Mouse (Mus musculus): ENCODE results near the gene Aim2.

The Aim2 gene

GRCm38 (mm10) chr1:173348527-173348926, 2.2 kb upstream of the Aim2 start:
- no peak for DNase-seq (ENCODE audit: low read depth)

DNA sequence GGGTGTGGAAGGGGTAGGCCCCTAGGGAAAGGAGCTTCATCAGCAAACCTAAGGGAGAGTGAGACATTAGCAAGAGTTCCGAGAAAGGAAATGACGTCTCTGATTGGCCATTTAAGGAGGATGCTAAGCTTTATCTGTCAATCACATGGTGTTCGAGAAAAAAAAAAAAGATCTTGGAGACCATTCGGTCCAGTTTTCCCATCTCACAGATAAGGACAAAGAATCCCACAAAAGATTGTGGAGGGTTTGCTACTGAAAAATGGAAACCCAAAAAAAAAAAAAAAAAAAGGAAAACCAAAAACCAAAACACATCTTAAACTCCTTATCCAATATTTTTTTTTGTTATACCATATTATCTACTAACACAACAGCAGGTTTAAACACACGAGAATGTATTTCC, 1.5 kb upstream of the Aim2 start:
- DNase-seq (ENCODE audit: low read depth), result no peak

DNA sequence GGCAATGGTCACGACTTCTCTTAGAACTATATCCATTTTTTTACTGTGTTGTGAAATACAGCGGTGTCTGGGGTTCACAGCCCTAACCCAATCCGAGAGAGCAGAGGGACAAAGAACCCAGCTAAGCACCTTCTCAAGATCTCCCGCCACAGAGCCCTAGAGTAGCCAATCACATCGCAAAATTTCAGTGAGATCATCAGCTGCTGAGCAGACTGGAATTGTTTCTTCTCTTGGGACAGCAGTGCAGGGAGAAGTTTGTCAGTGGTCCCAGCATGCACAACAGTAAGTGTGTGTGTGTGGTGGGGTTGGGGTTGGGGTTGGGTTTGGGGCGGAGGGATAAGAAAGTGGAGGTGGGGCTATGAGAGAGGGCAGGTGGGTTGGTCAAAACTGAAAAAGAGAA, 733 bp upstream of the Aim2 start:
- peak; percentile 41 for DNase-seq (ENCODE audit: low read depth)

GRCm38 (mm10) chr1:173355107-173355846, 4.6 kb downstream of the Aim2 start:
- DNase-seq (ENCODE audit: low read depth), result no peak

DNA sequence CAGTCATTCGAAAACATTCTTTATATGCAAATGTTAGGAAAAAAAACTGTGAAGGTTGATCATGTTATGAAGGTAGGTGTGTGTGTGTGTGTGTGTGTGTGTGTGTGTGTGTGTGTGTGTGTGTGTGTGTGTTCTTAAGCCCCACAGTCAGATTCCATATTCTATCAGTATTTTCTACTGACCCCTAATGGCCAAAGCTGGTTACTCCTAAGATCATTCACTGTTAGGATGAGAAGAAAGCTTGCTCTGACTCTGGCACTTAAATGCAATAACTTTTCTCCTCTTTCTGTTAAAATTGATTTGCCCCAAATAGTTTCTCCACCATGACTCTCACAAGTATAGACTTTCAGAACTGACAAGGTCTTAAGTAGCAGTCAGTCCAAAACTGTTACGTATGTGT, 6.0 kb downstream of the Aim2 start:
- no peak for DNase-seq (ENCODE audit: low read depth)

- DNase-seq (ENCODE audit: low read depth), result no peak
These were observed 7.1 kb downstream of the Aim2 start for GRCm38 (mm10) chr1:173357799-173358198.

GRCm38 (mm10) chr1:173359590-173360290, 9.1 kb downstream of the Aim2 start:
- no peak for DNase-seq (ENCODE audit: low read depth)

DNA sequence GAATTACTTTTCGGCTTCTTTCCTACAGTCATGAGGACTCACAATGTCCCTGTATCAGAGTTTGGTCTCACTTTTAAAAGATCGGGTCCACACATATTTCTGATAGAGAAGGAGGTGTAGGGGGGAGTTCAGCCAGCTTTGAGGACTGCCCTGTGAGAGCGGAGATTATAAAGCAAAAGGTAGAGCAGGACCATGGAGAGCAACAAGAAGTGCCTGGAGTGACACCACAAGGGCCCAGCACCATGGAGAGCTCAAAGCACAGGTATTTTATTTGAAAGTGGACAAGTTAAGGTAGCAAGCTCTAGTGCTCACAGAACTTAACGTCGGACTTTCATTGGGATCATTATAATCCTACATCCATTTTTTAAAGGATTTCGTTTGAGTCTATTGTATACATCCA, 11.0 kb downstream of the Aim2 start:
- DNase-seq (ENCODE audit: low read depth), result peak; percentile 10

DNA sequence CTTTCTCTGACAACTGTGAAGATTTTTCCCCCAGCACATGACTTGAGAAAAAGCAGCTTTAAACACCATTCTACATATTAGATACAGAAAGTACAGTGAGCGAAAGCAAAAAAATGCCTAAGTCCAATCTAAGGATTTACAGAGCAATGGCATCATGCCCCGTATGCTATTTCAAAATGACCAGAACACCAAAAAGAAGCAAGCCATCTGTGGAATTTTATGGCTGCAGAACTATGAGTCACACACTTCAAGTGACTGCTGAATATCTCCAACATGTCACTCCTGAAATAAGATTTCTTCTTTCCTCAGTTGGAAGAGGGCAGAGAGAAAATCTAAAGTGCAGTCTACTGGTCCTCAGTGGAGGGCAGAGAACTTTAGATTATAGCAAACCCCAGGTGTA, 12.8 kb downstream of the Aim2 start:
- DNase-seq (ENCODE audit: low read depth), result no peak

GRCm38 (mm10) chr1:173364125-173364800, 13.6 kb downstream of the Aim2 start:
- DNase-seq (ENCODE audit: low read depth), result no peak

DNA sequence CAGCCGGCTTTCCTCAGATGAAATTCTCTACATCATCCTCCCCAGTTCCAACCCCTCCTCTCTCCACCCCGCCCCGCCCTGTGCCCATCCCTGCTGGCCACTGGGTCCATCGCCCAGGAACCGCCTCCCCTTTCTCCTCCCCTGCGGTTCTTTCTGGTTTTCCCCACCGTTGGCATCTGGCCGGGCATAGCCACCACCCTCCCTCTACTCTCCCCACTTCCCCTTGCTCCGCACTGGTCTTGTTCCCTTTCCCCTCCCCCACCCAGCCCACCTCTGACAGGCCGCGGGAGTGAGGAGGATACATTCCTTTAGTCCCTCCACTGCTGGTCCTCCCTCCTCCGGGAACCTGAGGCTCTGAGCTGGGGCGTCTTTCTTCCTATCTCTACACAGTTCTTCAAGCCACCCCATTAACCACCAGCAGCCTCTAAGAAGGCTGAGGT, 15.3 kb downstream of the Aim2 start:
- DNase-seq (ENCODE audit: low read depth), result no peak

DNA sequence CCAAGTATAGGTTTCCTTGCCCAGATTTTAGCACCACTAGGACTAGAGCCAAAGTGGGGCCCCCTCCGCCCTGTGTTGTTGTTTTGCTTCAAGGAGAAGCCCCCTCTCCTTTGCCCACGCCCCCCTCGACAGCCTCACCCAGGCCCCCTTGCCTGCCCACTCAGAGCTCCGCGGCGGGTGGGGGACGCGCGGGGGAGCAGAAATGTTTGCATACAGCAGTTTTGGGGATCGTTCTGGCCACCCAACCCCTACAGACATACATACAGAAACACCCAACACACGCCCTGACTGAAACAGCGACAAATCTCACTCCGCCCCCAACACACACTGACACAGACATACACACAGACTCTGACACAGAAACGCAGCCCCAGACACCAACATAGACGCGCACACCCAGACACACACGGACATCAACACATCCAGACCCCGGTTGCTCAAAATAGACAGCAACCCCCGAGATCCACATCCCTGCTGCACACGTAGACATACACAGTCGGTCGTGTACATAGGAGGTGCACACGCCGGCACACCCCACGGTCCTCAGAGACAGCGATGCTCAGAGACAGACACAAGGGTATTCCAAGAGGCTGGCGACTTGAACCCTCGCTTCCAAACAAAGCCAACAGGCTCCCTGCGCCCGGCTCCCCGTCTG, 16.1 kb downstream of the Aim2 start:
- DNase-seq (ENCODE audit: low read depth), result no peak

GRCm38 (mm10) chr1:173367356-173368046, 16.8 kb downstream of the Aim2 start, which contains the start of gene Cadm3:
Gene Cadm3 (minus strand): TSS chr1:173367695.
- DNase-seq (ENCODE audit: low read depth), result no peak

GRCm38 (mm10) chr1:173369611-173370010, 18.9 kb downstream of the Aim2 start:
- no peak for DNase-seq (ENCODE audit: low read depth)

DNA sequence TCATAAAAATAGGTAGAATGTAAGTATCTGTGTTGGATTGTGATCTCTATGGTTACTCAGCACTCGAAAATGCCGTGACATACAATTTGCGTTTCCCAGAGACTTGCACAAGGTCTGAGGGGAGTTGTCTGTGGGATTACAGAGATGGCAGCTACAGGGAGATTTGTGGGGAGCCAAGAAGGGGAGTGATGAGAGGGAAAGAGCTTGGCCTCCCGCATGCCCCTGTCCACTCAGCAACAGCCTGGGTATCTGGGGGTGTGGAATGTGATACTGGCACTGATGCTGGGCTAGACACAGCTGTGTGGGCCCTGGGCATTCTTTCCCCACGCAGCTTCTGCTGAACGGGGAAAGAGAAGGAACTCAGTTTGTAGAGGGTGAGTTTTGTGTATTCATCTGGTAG, 19.8 kb downstream of the Aim2 start:
- DNase-seq (ENCODE audit: low read depth), result no peak

DNA sequence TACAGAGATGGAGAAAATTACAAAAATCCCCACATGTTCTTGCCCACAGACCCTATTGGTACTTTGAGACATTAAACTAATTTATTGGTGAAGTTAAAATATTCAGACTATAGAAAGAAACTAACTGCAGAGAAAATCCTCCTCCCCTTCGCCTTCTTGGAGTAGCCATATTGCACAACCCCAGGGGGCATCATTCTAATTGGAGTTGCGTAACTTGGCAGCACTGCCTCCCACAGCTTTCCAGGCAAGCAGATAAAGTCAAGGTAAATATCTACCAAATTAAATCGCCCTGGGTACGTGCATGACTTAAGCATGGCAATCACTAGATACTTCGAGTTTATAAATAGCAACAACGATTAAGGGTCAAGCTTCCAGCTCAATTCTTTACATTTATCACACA, 20.9 kb downstream of the Aim2 start:
- no peak for DNase-seq (ENCODE audit: low read depth)

DNA sequence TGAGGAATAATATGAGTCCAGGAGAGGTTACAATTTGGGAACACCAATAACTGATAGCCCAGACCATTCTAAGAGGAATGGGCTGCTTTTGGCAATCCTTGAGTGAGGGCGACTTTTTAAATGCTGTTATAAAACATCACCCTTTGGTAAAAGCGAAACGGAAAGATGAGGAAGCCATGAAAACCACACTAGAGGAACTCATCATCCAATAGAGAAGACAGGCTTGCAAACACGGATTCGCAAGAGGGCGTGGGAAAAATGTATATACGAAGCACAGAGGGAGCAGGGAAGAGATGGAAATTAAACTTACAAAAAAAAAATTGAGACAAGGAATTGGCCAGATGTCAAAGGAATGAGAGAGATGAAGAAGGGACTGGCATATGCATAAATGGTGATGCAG, 23.3 kb downstream of the Aim2 start:
- no peak for DNase-seq (ENCODE audit: low read depth)

DNA sequence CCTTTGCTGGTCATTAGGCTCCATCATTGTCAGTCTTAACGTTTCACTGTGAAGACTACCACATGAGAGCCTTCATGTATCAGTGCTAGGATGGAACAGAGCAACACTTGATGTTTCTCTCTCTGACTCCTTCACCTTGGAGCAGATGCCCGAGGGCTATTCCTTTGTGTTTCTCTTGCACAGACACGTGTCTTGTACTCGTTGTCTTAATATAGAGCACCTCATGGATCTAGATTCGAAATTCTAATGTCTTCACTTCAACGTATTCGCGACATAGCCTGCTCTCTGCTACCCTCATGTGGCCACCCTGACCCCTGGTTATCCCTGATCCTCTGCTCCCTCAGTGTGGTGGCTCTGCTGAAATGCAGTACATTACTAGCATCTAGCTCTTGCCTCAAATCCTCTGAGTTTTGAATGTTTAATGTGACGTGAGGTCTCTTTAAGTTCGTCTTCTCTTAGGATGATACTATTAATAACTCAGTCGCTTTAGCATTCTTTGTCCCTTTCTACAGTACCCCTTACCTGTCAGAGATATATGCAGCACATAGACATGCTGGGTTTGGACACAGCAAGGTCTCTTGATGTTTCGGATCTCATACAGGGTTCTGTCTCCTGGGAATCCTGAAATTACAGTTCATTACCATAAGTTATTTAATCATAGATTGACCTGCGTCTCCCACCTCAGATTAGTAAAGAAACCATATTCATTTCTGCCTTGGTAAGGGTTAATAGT, 26.9 kb downstream of the Aim2 start:
- peak; percentile 23 for DNase-seq (ENCODE audit: low read depth)

GRCm38 (mm10) chr1:173381436-173381835, 30.8 kb downstream of the Aim2 start:
- DNase-seq (ENCODE audit: low read depth), result no peak

DNA sequence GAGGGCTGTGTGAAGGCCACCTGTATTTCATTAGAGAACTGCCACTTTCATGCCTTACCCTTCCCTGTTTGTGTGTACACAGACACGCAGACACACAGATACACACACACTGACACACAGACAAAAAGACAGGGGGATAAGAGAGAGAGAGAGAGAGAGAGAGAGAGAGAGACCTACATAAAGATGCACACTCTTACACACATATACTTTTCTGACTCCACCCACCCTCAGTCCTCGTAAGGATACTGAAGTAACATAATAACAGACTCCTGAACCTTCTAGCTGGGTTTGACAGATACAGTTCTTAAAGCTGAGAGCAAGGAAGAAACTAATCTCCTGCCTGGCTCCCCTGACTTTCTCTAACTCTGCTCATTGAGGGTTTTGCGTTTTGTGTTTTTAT, 38.8 kb downstream of the Aim2 start:
- DNase-seq (ENCODE audit: low read depth), result no peak

- no peak for DNase-seq (ENCODE audit: low read depth)
These were observed 39.3 kb downstream of the Aim2 start for GRCm38 (mm10) chr1:173389901-173390401.
